In the genomic region with DNA sequence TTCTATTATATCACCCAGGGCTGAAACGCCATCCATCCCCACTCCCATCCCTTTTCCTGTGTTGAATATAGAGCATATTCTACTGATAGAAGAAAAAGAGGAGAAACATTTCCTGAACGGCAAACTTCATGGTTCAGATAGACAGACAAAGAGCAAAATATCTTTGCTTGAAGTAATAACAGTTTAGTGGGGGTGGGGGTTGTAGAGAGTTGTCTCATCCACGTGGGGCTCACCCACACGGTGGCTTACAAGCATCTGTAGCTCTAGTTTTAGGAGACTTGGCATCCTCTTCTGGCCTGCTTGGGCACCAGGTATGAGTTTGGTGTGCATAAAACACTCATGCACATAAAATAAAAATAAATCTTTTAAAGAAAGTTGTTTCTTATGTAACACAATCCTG, we compare ENCODE assay signal across 8 mouse cellular contexts. TPM values are rescaled to one million over a fixed set of nuclear protein-coding genes. Genes with fewer than 3 reads are reported as not detected.
A peak's percentile ranks its signal among the peaks of the same experiment; 100 is the strongest.
DNase-seq lines count a peak whose midpoint lies in the region; ATAC-seq lines count a peak whose summit lies in the region.

No protein-coding gene starts in this region.

- H3K4me2 ChIP-seq in heart, embryonic 16.5 days (ENCODE audit: low read depth, low read length) = peak overlapping the region; percentile 84
- H3K4me2 ChIP-seq in midbrain, embryonic 11.5 days = peak overlapping the region; percentile 80

- H3K36me3 ChIP-seq in heart, embryonic 16.5 days (ENCODE audit: control insufficient read depth, insufficient read depth) = no peaks in the 10 kb centered on the region
- no peaks in the 10 kb centered on the region for H3K36me3 ChIP-seq in hindbrain, embryonic 10.5 days
- H3K36me3 ChIP-seq in midbrain, embryonic 11.5 days (ENCODE audit: control insufficient read depth, insufficient read depth, low read length) = no peaks in the 10 kb centered on the region

- 32% methylated on average over 4 of the region's 4 CpGs for WGBS in heart, embryonic 16.5 days
- WGBS in hindbrain, embryonic 10.5 days = 30% methylated on average over 4 of the region's 4 CpGs
- WGBS in midbrain, embryonic 11.5 days = 40% methylated on average over 4 of the region's 4 CpGs

- no peak for DNase-seq in heart, adult 11 months
- DNase-seq in T-cell, adult 2 months (ENCODE audit: low spot score) = peak; percentile 44
- DNase-seq in hindbrain, embryonic 10.5 days (ENCODE audit: low spot score) = no peak
- DNase-seq in midbrain, embryonic 11.5 days (ENCODE audit: low spot score, missing footprints) = no peak
- DNase-seq in gastrocnemius, adult 18-20 months (ENCODE audit: low spot score) = no peak
- DNase-seq in thymus, adult 18-20 months = no peak
- no peak for DNase-seq in adipocyte (ENCODE audit: low spot score)

- H3K27ac ChIP-seq in heart, embryonic 16.5 days (ENCODE audit: low read length) = peak overlapping the region; percentile 64
- peak overlapping the region; percentile 98 for H3K27ac ChIP-seq in hindbrain, embryonic 10.5 days
- no peak overlapping the region for H3K27ac ChIP-seq in midbrain, embryonic 11.5 days (ENCODE audit: low read depth, low read length)

- no peaks in the 10 kb centered on the region for H3K27me3 ChIP-seq in heart, embryonic 16.5 days (ENCODE audit: control insufficient read depth, insufficient read depth, low read length)
- H3K27me3 ChIP-seq in hindbrain, embryonic 10.5 days (ENCODE audit: insufficient read depth, poor library complexity, severe bottlenecking) = no peaks in the 10 kb centered on the region
- H3K27me3 ChIP-seq in midbrain, embryonic 11.5 days (ENCODE audit: control insufficient read depth, insufficient read depth, low read length) = no peaks in the 10 kb centered on the region

- peak overlapping the region; percentile 78 for H3K4me3 ChIP-seq in heart, embryonic 16.5 days (ENCODE audit: low read length)
- H3K4me3 ChIP-seq in hindbrain, embryonic 10.5 days = peak overlapping the region; percentile 95
- peak overlapping the region; percentile 87 for H3K4me3 ChIP-seq in midbrain, embryonic 11.5 days (ENCODE audit: low read depth, low read length)

- no peaks in the 10 kb centered on the region for H3K9me3 ChIP-seq in heart, embryonic 16.5 days (replicated peaks; ENCODE audit: control insufficient read depth, low read length)
- H3K9me3 ChIP-seq in hindbrain, embryonic 10.5 days = no peaks in the 10 kb centered on the region
- no peaks in the 10 kb centered on the region for H3K9me3 ChIP-seq in midbrain, embryonic 11.5 days (ENCODE audit: control insufficient read depth, low read length)

- ATAC-seq in heart, embryonic 16.5 days (replicated peaks; ENCODE audit: extremely low read depth, insufficient read depth, low FRiP score) = no peak
- no peak for ATAC-seq in midbrain, embryonic 11.5 days (ENCODE audit: low FRiP score)

- peak overlapping the region; percentile 93 for H3K9ac ChIP-seq in heart, embryonic 16.5 days (ENCODE audit: low read length)
- peak overlapping the region; percentile 97 for H3K9ac ChIP-seq in midbrain, embryonic 11.5 days (ENCODE audit: low read length)

- peaks cover 24% of the 10 kb centered on the region for H3K4me1 ChIP-seq in heart, embryonic 16.5 days (ENCODE audit: control insufficient read depth, insufficient read depth, low read length)
- H3K4me1 ChIP-seq in hindbrain, embryonic 10.5 days (replicated peaks) = peaks cover 35% of the 10 kb centered on the region
- H3K4me1 ChIP-seq in midbrain, embryonic 11.5 days (ENCODE audit: control insufficient read depth, insufficient read depth, low read length) = peaks cover 9% of the 10 kb centered on the region; the same call in 1 of the 2 replicates

RNA-seq across cellular contexts. Expression of gene Tmsb10, which starts 0.6 kb away (rescaled TPM):
- 963 and 998 TPM in 2 replicates for polyA plus RNA-seq in heart, embryonic 16.5 days (2015; fragmentation: Nextera tagmentation; extraction: Ambion mirVana)
- polyA plus RNA-seq in hindbrain, embryonic 10.5 days (2016; fragmentation: Nextera tagmentation; extraction: Ambion mirVana) = 3,283 and 4,408 TPM in 2 replicates
- 3,363 and 3,486 TPM in 2 replicates for polyA plus RNA-seq in midbrain, embryonic 11.5 days (2014; fragmentation: Nextera tagmentation; extraction: Ambion mirVana)
- 10 to 100 TPM; 41.8 to 57.0 TPM for total RNA-seq in gastrocnemius, adult 18-20 months (2021)

RNA-seq across cellular contexts. Expression of gene Kcmf1, which starts 59.4 kb away (rescaled TPM):
- 28.1 and 32.8 TPM in 2 replicates for polyA plus RNA-seq in heart, embryonic 16.5 days (2015; fragmentation: Nextera tagmentation; extraction: Ambion mirVana)
- 24.2 and 28.7 TPM in 2 replicates for polyA plus RNA-seq in hindbrain, embryonic 10.5 days (2016; fragmentation: Nextera tagmentation; extraction: Ambion mirVana)
- polyA plus RNA-seq in midbrain, embryonic 11.5 days (2014; fragmentation: Nextera tagmentation; extraction: Ambion mirVana) = 37.2 and 45.3 TPM in 2 replicates
- total RNA-seq in gastrocnemius, adult 18-20 months (2021) = 100 to 1,000 TPM; 178 to 199 TPM
